Mouse (Mus musculus) layer of hippocampus, postnatal 10 days (tissue): Measurements from ENCODE around the gene H2-DMa. TPM values are rescaled to one million over a fixed set of nuclear protein-coding genes. Genes with fewer than 3 reads are reported as not detected.
A peak's percentile ranks its signal among the peaks of the same experiment; 100 is the strongest.
"Not testable (repeated sequence)": the region's sequence is repeated elsewhere in the genome, so short reads cannot be mapped to it uniquely, and the experiment has no call there.

Experiments used
- DNase-seq, 2 experiments: peaks; one replicate each; pipeline ENCODE4 v3.0.0; 2021; ENCODE audit warnings: low spot score in 2 of 2
- total RNA-seq, 2 experiments: library from RNA; stranded (reverse); gene quantifications; 2 replicates each; pipeline ENCODE4 v1.2.3; 2021

Gene H2-DMa
- total RNA-seq, 2 experiments from 2014 or later: 34.4 to 38.6 TPM

DNA sequence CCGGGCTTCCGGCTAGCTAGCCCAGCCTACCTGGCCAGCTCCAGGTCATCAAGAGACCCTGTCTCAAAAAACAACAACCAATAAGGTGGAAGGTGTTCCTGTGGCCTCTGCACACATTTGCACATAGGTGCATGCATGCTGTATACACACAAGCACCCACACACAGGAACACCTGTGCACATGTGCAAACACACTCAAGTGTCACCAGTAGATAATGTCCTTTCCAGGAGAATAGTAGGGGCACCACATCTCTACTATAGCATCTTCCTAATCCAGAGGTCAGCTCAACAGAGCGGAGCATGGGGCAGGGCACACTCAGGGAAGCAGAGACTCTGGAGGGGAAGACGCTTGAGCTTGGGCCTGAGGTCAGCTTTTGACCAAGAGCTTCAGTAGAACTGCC, 24.9 kb downstream of the H2-DMa start:
- not testable (repeated sequence) for DNase-seq

- DNase-seq: no peak
Observed at GRCm38 (mm10) chr17:34144960-34145371, 25.6 kb downstream of the H2-DMa start.

DNA sequence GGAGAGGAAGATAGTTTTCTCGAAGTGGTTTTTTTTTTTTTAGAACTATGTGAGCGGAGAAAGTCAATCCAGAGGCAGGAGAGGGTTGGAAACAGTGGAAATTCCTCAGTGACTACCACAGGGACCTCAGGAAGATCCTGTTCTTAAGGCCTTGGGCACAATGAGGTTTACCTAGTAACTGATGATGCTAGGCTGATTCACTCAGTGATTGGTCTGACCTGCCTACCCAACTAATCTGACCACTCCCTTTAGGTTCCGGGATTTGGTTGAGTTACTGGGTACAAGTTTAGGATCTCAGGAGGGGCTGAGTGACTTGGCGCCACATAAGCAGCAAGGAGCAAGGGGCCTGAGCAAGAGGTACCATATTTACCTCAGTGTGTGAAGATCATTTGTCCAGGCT, 33.6 kb downstream of the H2-DMa start, which contains the start of gene H2-DMb1:
Gene H2-DMb1, plus strand, starts transcription at position 150 of the 400 bp plus-strand sequence.
- no peak for DNase-seq

GRCm38 (mm10) chr17:34155534-34155933, 36.2 kb downstream of the H2-DMa start:
- no peak for DNase-seq

DNA sequence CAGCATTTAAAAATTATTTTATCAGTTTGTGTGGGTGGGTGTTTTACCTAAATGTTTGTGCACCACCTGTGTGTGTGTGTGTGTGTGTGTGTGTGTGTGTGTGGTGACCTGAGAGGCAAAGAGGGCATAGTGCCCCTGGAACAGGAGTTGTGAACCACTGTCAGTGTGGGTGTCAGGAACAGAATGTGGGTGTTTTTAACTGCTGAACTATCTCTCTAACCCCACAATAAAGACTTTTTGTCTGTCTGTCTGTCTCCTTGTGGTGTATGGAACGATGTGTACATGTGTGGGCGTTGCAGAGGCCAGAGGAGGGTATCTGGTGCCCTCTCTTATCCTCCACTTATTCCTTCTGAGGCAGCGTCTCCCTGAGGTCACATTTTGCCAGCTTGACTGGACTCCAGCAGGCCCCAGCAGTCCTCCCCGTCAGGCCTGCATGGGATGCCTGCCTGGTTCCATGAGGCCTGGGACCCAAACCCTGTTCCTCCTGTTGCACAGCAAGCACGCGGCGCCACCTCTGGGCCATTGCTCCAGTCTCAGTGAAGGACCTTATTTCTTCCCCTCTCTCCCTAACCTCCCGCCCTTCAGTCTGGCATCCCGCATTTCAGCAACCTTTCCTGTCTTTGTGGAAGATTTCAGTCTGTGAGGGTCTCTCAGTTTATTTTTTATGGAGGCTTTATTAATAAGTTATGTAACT, 45.0 kb downstream of the H2-DMa start:
- DNase-seq: no peak

- DNase-seq: no peak
Observed at GRCm38 (mm10) chr17:34165033-34165730, 45.8 kb downstream of the H2-DMa start.

- DNase-seq: peak; percentile 24 to 46
Observed at GRCm38 (mm10) chr17:34169279-34169678, 49.9 kb downstream of the H2-DMa start.

DNA sequence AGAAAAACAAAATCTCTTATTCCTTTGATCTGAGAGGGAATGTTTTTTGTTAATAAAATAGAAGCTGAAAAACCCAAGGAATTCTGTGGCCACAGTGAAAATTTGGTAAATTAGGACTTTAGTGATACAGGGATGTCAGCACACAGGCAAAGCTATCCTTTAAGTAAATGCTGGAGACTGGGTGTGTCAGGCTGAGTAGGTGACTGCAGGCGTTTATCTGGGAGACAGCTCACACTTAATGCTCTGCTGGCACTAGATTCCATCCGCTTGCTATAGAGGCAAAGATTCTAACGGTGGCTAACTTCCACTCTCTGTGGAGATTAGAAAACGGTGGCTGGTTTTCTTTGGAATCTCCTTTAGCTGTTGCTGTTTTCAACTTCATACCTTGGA, 51.1 kb downstream of the H2-DMa start:
- DNase-seq: no peak

GRCm38 (mm10) chr17:34170877-34171498, 51.6 kb downstream of the H2-DMa start:
- DNase-seq: peak; percentile 90 to 91

DNA sequence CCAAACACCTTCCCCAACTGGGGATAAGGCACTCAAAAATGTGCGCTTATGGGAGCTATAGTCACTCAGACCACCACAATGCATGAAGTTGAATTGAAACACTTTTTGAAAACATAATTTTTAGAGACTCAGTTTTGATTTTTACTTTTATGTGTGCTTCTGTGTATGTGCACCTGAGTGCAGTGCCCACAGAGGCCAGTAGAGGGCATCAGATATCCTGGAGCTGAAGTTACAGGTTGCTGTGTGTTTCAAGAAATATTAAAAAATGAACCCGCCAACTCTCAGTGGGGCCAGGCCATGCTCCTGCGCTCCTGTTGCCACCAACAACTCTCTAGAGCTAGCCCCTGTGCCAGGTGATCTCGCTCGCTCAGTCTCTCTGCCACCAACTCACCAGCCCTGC, 53.2 kb downstream of the H2-DMa start:
- DNase-seq: no peak

DNA sequence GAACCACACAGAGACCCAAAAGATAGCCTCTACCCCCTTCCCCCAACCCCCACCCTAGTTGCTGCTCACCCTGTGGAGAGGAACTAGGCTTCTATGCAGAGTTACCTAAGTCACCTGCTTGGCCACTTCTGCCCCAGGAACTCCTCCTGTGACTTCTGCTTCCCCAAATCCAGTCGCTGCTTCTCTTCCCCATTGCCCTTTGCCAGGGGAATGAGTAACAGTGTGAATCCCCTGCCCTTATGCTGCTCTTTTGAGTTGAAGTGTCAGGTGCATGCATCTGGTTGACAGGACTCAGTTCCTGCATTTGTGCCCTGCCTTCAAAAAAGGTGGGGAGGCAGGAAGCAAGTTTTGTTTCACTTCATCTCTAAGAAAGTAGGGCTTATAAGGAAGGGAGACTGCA, 54.7 kb downstream of the H2-DMa start:
- DNase-seq: no peak

- no peak for DNase-seq
Observed at GRCm38 (mm10) chr17:34177179-34177578, 57.8 kb downstream of the H2-DMa start.

- no peak for DNase-seq
Observed at GRCm38 (mm10) chr17:34179019-34179418, 59.7 kb downstream of the H2-DMa start.

DNA sequence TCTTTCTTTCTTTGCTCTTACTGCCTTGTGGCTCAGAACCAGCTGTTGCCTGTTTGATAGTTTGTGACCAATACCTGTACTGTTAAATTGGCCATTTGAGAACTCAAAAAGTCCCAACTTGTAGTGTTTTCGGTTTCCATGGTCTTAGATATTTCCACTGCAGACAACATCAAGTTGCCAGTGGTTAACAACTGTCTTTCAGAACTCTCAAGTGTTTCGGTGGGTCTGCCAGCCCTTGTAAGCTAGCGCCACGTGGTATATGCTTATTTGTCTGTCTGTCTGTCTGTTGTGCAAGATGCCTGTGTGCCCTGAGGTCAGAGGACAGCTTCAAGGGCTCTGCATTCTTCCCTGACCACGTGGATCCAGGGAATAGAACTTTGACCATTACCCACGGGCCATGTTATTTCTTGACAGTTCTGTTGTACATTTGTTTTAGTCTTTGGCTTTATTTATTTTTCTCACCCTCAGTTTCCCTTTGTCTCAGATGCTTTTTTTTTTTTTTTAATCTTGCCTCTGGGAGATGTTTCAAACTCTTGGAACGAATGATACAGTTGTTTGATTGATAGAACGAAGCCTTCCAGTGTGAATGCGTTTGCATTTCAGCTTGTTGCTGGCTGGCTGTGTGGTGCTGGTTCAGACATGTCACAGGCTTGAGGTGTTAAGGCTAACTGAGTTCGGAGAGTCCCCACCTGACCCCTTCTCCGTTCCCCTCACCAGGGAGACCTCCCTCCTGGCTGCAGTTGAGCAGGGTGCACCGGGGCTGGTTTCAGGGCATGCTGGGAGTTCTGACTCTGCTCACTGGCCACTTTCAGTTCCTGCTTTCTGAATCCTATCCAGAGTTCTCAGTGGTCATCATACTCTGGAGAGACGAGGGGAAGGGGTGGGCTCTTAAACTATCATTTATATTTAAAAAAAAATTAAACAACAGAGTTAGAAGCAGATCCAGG, 60.8 kb downstream of the H2-DMa start:
- no peak for DNase-seq

GRCm38 (mm10) chr17:34183564-34184219, 64.4 kb downstream of the H2-DMa start:
- DNase-seq: no peak

DNA sequence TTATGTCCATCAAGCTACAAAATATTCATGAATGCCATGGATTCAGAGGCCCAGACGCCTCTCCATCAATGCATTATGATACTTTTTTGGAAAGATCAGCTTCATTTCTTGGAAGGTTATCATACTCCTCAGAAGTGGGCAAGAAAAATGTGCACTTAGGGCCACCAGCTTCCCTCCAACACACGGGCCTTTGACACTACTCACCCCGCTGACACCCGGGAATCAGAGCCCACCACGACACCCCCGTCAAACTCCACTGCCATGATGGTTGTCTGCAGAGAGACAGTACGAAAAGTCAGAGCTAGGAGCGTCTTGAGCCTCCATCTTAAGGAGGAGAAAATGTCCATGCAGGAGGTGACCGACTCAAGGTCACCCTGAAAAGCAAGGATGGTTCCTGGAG, 66.2 kb downstream of the H2-DMa start:
- DNase-seq: no peak

- DNase-seq: no peak
Observed at GRCm38 (mm10) chr17:34186885-34187260, 67.5 kb downstream of the H2-DMa start.

- peak; percentile 97 for DNase-seq
Observed at GRCm38 (mm10) chr17:34187261-34187916, 68.0 kb downstream of the H2-DMa start, which contains the start of the genes Tap1 and Psmb9. Gene Tap1 (plus strand): TSS chr17:34187553. Gene Psmb9 (minus strand): TSS chr17:34187764.

DNA sequence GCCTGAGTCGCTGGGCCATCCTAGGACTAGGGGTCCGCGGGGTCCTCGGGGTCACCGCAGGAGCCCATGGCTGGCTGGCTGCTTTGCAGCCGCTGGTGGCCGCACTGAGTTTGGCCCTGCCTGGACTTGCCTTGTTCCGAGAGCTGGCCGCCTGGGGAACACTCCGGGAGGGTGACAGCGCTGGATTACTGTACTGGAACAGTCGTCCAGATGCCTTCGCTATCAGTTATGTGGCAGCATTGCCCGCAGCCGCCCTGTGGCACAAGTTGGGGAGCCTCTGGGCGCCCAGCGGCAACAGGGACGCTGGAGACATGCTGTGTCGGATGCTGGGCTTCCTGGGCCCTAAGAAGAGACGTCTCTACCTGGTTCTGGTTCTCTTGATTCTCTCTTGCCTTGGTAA, 68.7 kb downstream of the H2-DMa start:
- peak; percentile 27 to 29 for DNase-seq
